Mouse (Mus musculus): ENCODE measurements around the gene Fus. TPM values are rescaled to one million over a fixed set of nuclear protein-coding genes. Genes with fewer than 3 reads are reported as not detected.
"Not testable (repeated sequence)": the region's sequence is repeated elsewhere in the genome, so short reads cannot be mapped to it uniquely, and the experiment has no call there.

The Fus gene
- polyA plus RNA-seq, 1 experiment from 2014 or later, result 452 TPM

- no peak for ATAC-seq
- Histone ChIP-seq H3K27me3 (peaks cover 8% of the 10 kb centered on the region; the same call in 1 of the 2 replicates), H3K4me2 (replicated peaks) (no peak overlapping the region), H3K36me3 (no peaks in the 10 kb centered on the region), H3K9ac (replicated peaks) (no peak overlapping the region), H3K27ac (no peak overlapping the region), H3K4me3 (replicated peaks) (no peak overlapping the region), H3K4me1 (replicated peaks) (peaks cover 8% of the 10 kb centered on the region), H3K9me3 (no peaks in the 10 kb centered on the region)
- WGBS, result 89% methylated on average over 1 of the region's 1 CpGs
Measured at GRCm38 (mm10) chr7:128000068-128000950, 33.1 kb downstream of the Fus start.

- Histone ChIP-seq H3K27me3 (peaks cover 8% of the 10 kb centered on the region; the same call in 1 of the 2 replicates), H3K27ac (no peak overlapping the region), H3K9me3 (no peaks in the 10 kb centered on the region), H3K4me3 (replicated peaks) (no peak overlapping the region), H3K9ac (replicated peaks) (no peak overlapping the region), H3K4me2 (replicated peaks) (no peak overlapping the region), H3K4me1 (replicated peaks) (peaks cover 8% of the 10 kb centered on the region), H3K36me3 (no peaks in the 10 kb centered on the region)
- no peak for ATAC-seq
- WGBS, result 88% methylated on average over 6 of the region's 6 CpGs
Measured at GRCm38 (mm10) chr7:128003098-128003497, 35.8 kb downstream of the Fus start.

- Histone ChIP-seq H3K4me3 (replicated peaks) (no peak within 1 kb of the TSS), H3K9me3 (no peaks in the 10 kb centered on the region), H3K9ac (replicated peaks) (peak within 1 kb of the TSS; percentile 48; the same call in 1 of the 2 replicates), H3K4me2 (replicated peaks) (peak within 1 kb of the TSS; percentile 27; the same call in 1 of the 2 replicates), H3K4me1 (replicated peaks) (peaks cover 8% of the 10 kb centered on the region), H3K27me3 (peaks cover 8% of the 10 kb centered on the region; the same call in 1 of the 2 replicates), H3K36me3 (no peaks in the 10 kb centered on the region), H3K27ac (no peak within 1 kb of the TSS)
- no peak for ATAC-seq
- 96% methylated on average over 2 of the region's 2 CpGs for WGBS
Measured at GRCm38 (mm10) chr7:128003688-128004087, 36.4 kb downstream of the Fus start, which contains the start of gene Trim72. Gene Trim72 (plus strand): TSS chr7:128003949.

- H3K4me2 ChIP-seq (replicated peaks), result no peak overlapping the region
- H3K9ac ChIP-seq (replicated peaks), result no peak overlapping the region
Measured at GRCm38 (mm10) chr7:128004150-128004486, 36.9 kb downstream of the Fus start.

GRCm38 (mm10) chr7:128004487-128005362 is 37.5 kb downstream of the Fus start:
- no peak for ATAC-seq
- Histone ChIP-seq H3K9ac (replicated peaks) (peak overlapping the region; percentile 48; the same call in 1 of the 2 replicates), H3K9me3 (no peaks in the 10 kb centered on the region)

More at GRCm38 (mm10) chr7:128004150-128004486, 36.9 kb downstream of the Fus start:
- 82% methylated on average over 5 of the region's 5 CpGs for WGBS
- Histone ChIP-seq H3K9me3 (no peaks in the 10 kb centered on the region), H3K27ac (no peak overlapping the region), H3K36me3 (no peaks in the 10 kb centered on the region), H3K4me1 (replicated peaks) (peaks cover 8% of the 10 kb centered on the region), H3K27me3 (peaks cover 8% of the 10 kb centered on the region; the same call in 1 of the 2 replicates), H3K4me3 (replicated peaks) (no peak overlapping the region)
- ATAC-seq, result no peak

GRCm38 (mm10) chr7:128006193-128006592 is 38.9 kb downstream of the Fus start:
- H3K4me3 ChIP-seq (replicated peaks), result no peak overlapping the region
- no peak overlapping the region for H3K9ac ChIP-seq (replicated peaks)
- H3K27me3 ChIP-seq, result peaks cover 8% of the 10 kb centered on the region; the same call in 1 of the 2 replicates
- H3K9me3 ChIP-seq, result no peaks in the 10 kb centered on the region
- WGBS, result 86% methylated on average over 7 of the region's 7 CpGs
- no peak overlapping the region for H3K4me2 ChIP-seq (replicated peaks)
- no peak overlapping the region for H3K27ac ChIP-seq
- H3K36me3 ChIP-seq, result no peaks in the 10 kb centered on the region
- ATAC-seq, result no peak
- H3K4me1 ChIP-seq (replicated peaks), result peaks cover 8% of the 10 kb centered on the region

More at GRCm38 (mm10) chr7:128004487-128005362, 37.5 kb downstream of the Fus start:
- 28% methylated on average over 35 of the region's 35 CpGs for WGBS
- Histone ChIP-seq H3K27me3 (peaks cover 8% of the 10 kb centered on the region; the same call in 1 of the 2 replicates), H3K27ac (no peak overlapping the region), H3K4me3 (replicated peaks) (no peak overlapping the region), H3K4me1 (replicated peaks) (peaks cover 8% of the 10 kb centered on the region), H3K4me2 (replicated peaks) (peak overlapping the region; percentile 27; the same call in 1 of the 2 replicates), H3K36me3 (no peaks in the 10 kb centered on the region)

GRCm38 (mm10) chr7:128009715-128010340 is 42.6 kb downstream of the Fus start:
- H3K4me1 ChIP-seq (replicated peaks), result peaks cover 2% of the 10 kb centered on the region; the same call in 1 of the 2 replicates
- 55% methylated on average over 40 of the region's 40 CpGs for WGBS
- H3K4me2 ChIP-seq (replicated peaks), result 0 out of 2 replicates have a peak overlapping the region, but pooled peaks have one; percentile 22
- H3K27me3 ChIP-seq, result 0 out of 2 replicates have a peak, but pooled peaks cover under 1% of the 10 kb centered on the region
- H3K4me3 ChIP-seq (replicated peaks), result no peak overlapping the region
- no peak overlapping the region for H3K9ac ChIP-seq (replicated peaks)
- H3K9me3 ChIP-seq, result no peaks in the 10 kb centered on the region
- no peak for ATAC-seq
- H3K36me3 ChIP-seq, result no peaks in the 10 kb centered on the region
- H3K27ac ChIP-seq, result no peak overlapping the region

GRCm38 (mm10) chr7:128012136-128012780 is 45.0 kb downstream of the Fus start:
- H3K4me1 ChIP-seq (replicated peaks), result no peaks in the 10 kb centered on the region
- no peak overlapping the region for H3K27ac ChIP-seq

GRCm38 (mm10) chr7:128013116-128013515 is 45.9 kb downstream of the Fus start:
- 91% methylated on average over 13 of the region's 13 CpGs for WGBS
- H3K4me3 ChIP-seq (replicated peaks), result no peak overlapping the region
- no peak for ATAC-seq

More at GRCm38 (mm10) chr7:128012136-128012780, 45.0 kb downstream of the Fus start:
- Histone ChIP-seq H3K9me3 (no peaks in the 10 kb centered on the region), H3K4me2 (replicated peaks) (no peak overlapping the region), H3K9ac (replicated peaks) (no peak overlapping the region), H3K36me3 (no peaks in the 10 kb centered on the region), H3K27me3 (no peaks in the 10 kb centered on the region), H3K4me3 (replicated peaks) (no peak overlapping the region)
- WGBS, result 78% methylated on average over 13 of the region's 13 CpGs
- no peak for ATAC-seq

GRCm38 (mm10) chr7:128016134-128016533 is 48.9 kb downstream of the Fus start:
- not testable (repeated sequence) for H3K27ac ChIP-seq; H3K9me3 ChIP-seq; ATAC-seq; H3K4me3 ChIP-seq (replicated peaks); H3K36me3 ChIP-seq; H3K9ac ChIP-seq (replicated peaks); H3K27me3 ChIP-seq; H3K4me1 ChIP-seq (replicated peaks); H3K4me2 ChIP-seq (replicated peaks)
- WGBS, result 84% methylated on average over 5 of the region's 5 CpGs

More at GRCm38 (mm10) chr7:128013116-128013515, 45.9 kb downstream of the Fus start:
- Histone ChIP-seq H3K36me3 (no peaks in the 10 kb centered on the region), H3K4me1 (replicated peaks) (no peaks in the 10 kb centered on the region), H3K27me3 (no peaks in the 10 kb centered on the region), H3K4me2 (replicated peaks) (no peak overlapping the region), H3K27ac (no peak overlapping the region), H3K9me3 (no peaks in the 10 kb centered on the region), H3K9ac (replicated peaks) (no peak overlapping the region)

GRCm38 (mm10) chr7:128016650-128017049 is 49.4 kb downstream of the Fus start:
- H3K4me1 ChIP-seq (replicated peaks), result no peaks in the 10 kb centered on the region
- H3K27me3 ChIP-seq, result no peaks in the 10 kb centered on the region
- no peak overlapping the region for H3K4me3 ChIP-seq (replicated peaks)
- H3K27ac ChIP-seq, result no peak overlapping the region
- no peak overlapping the region for H3K9ac ChIP-seq (replicated peaks)
- no peak for ATAC-seq
- H3K9me3 ChIP-seq, result no peaks in the 10 kb centered on the region
- H3K36me3 ChIP-seq, result no peaks in the 10 kb centered on the region
- WGBS, result 91% methylated on average over 6 of the region's 6 CpGs
- no peak overlapping the region for H3K4me2 ChIP-seq (replicated peaks)
